Mouse (Mus musculus): Measurements from ENCODE around the gene Mmrn2. TPM values are rescaled to one million over a fixed set of nuclear protein-coding genes. Genes with fewer than 3 reads are reported as not detected.

The Mmrn2 gene
- polyA plus RNA-seq, 1 experiment from 2014 or later = 5.7 TPM

DNA sequence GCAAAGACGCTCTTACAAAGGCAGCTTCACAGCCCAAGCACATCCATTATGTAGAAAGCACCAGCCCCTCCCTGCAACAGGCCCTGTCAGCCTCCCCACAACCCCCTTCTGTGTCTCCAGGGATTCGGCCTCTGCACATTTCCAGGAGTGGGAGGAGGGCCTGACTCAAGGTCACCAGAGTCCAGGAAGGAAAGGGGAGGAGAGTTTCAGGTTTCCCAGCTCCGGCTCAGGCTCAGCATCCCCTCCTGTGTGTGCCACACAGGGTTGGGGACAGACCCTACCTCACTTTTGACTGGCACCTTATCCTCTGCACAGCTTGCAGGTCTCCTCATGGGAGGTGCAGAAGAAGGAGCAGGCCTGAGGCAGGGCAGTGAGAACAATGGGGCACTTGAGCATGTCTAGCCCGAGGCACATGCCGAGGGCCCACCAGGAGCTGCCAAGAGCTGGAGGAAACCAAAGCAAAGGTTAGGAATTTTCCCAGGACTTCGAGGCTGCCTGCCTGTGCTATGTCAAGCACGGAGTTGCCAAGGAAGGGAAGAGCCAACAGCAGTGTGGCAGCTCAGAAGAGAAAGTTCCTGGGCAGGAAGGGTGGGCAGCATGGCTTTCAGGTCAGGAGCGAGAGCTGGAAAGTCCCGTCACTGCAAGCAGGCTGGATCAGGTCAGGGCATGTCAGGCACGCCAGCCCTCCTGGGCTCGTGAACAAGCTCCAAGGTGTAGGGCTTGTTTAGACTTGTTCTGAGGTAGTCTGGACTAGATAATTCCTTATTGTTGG, 3.5 kb downstream of the Mmrn2 start:
- H3K27ac ChIP-seq = peak overlapping the region; percentile 79
- H3K4me1 ChIP-seq (replicated peaks) = peaks cover 26% of the 10 kb centered on the region
- no peaks in the 10 kb centered on the region for H3K27me3 ChIP-seq
- no peaks in the 10 kb centered on the region for H3K36me3 ChIP-seq
- H3K9ac ChIP-seq = no peak overlapping the region; the same call in 1 of the 2 replicates
- 32% methylated on average over 11 of the region's 11 CpGs for WGBS
- H3K4me3 ChIP-seq = no peak overlapping the region
- peak; percentile 58 for ATAC-seq (ENCODE audit: low FRiP score)
- H3K9me3 ChIP-seq = no peaks in the 10 kb centered on the region
- no peak overlapping the region for H3K4me2 ChIP-seq

DNA sequence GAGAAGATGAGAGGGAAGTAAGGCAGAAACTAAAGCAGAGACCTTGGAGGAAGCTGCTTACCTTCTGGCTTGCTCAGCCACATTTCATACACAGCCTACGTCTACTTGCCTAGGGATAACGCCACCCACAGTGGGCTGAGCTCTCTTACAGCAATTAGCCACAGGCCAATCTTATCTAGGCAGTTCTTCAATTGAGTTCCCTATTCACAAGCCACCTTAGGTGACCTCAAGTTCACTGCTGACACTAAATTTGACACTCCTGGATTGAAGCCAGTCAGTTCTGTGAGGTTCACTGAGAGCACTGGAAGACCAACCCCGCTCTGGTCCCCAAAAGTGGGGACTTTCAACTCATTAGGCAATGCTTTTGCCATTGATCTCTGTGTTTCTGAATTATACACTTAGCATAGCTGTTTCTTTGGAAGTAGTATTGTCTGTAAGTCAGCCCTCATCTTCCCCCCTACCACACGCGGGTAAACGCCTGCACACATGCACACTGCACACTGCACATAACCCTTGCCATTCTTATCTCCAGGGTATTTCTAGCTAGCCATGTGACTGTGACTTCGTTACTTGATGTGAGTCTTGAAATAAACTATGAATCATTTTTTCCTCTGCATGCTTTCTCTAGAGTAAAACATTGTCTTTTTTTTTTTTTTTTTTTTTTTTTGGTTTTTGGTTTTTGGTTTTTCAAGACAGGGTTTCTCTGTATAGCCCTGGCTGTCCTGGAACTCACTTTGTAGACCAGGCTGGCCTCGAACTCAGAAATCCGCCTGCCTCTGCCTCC, 7.8 kb downstream of the Mmrn2 start:
- no peaks in the 10 kb centered on the region for H3K9me3 ChIP-seq
- no peak overlapping the region for H3K27ac ChIP-seq
- ATAC-seq (ENCODE audit: low FRiP score) = no peak
- no peaks in the 10 kb centered on the region for H3K36me3 ChIP-seq
- no peak overlapping the region for H3K4me3 ChIP-seq
- no peak overlapping the region for H3K9ac ChIP-seq
- no peak overlapping the region for H3K4me2 ChIP-seq
- no peaks in the 10 kb centered on the region for H3K27me3 ChIP-seq
- peaks cover 11% of the 10 kb centered on the region for H3K4me1 ChIP-seq (replicated peaks)
- WGBS = 92% methylated on average over 9 of the region's 9 CpGs

DNA sequence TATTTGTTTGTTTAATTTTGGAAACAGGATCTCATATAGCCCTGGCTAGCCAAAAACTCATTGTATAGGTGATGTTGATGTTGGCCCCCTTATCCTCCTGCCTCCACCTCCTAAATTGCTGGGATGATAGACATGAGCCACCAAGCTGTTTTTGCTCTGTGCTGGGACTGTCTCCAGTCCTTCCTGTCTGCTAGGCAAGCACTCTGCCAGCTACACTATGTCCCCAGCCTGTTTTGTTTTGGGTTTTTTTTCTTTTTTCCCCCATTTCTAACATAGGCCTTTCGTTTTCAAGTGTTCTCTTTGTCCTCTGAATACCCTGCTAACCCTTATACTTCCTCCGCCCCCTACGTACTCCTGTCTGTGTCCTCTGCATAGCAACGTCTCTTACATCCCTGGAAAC, 18.0 kb downstream of the Mmrn2 start:
- Histone ChIP-seq H3K9me3 (peaks cover 5% of the 10 kb centered on the region; the same call in 1 of the 2 replicates), H3K9ac (no peak overlapping the region), H3K4me2 (no peak overlapping the region), H3K4me1 (replicated peaks) (no peaks in the 10 kb centered on the region), H3K36me3 (peaks cover under 1% of the 10 kb centered on the region; the same call in 1 of the 2 replicates), H3K27me3 (no peaks in the 10 kb centered on the region), H3K27ac (no peak overlapping the region), H3K4me3 (no peak overlapping the region)
- 61% methylated on average over 4 of the region's 4 CpGs for WGBS
- no peak for ATAC-seq (ENCODE audit: low FRiP score)

DNA sequence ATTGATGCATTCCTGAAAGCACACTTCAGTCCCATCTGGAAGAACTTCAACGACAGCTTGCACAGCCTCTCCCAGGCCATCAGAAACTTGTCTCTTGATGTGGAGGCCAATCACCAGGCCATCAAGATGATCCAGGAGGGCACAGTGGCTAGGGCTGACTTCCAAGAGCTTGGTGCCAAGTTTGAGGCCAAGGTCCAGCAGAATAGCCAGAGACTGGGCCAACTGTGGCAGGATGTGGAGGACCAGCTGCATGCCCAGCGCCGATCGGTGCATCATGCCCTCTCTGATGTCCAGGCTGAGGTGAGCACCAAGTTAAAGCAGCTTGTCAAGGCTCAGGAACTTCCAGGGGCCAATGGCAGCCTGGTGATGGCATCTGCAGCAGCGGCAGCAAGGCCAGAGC, 22.6 kb downstream of the Mmrn2 start:
- no peak overlapping the region for H3K9ac ChIP-seq
- 97% methylated on average over 5 of the region's 5 CpGs for WGBS
- no peak overlapping the region for H3K4me2 ChIP-seq
- peaks cover 33% of the 10 kb centered on the region for H3K36me3 ChIP-seq
- no peak for ATAC-seq (ENCODE audit: low FRiP score)
- H3K4me3 ChIP-seq = no peak overlapping the region
- H3K9me3 ChIP-seq = no peaks in the 10 kb centered on the region
- H3K4me1 ChIP-seq (replicated peaks) = no peaks in the 10 kb centered on the region
- H3K27ac ChIP-seq = no peak overlapping the region
- no peaks in the 10 kb centered on the region for H3K27me3 ChIP-seq

DNA sequence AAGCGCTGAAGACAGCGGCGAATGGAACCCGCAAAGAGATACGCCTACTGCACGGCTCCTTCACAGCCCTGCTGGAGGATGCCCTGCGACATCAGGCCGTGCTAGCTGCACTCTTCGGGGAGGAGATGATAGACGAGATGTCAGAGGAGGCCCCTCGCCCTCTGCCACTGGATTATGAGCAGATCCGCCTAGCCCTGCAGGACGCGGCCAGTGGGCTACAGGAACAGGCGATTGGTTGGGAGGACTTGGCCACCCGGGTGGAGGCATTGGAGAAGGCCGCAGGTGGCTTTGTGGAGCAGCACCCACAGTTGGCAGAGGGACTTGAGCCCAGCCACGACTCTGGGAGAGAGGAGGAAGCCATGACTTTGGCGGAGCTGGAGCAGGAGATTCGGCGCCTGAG, 23.6 kb downstream of the Mmrn2 start:
- 89% methylated on average over 21 of the region's 21 CpGs for WGBS
- no peak overlapping the region for H3K9ac ChIP-seq
- ATAC-seq (ENCODE audit: low FRiP score) = no peak
- no peaks in the 10 kb centered on the region for H3K4me1 ChIP-seq (replicated peaks)
- H3K36me3 ChIP-seq = peaks cover 38% of the 10 kb centered on the region
- no peak overlapping the region for H3K4me2 ChIP-seq
- no peaks in the 10 kb centered on the region for H3K9me3 ChIP-seq
- no peaks in the 10 kb centered on the region for H3K27me3 ChIP-seq
- no peak overlapping the region for H3K27ac ChIP-seq
- H3K4me3 ChIP-seq = no peak overlapping the region

DNA sequence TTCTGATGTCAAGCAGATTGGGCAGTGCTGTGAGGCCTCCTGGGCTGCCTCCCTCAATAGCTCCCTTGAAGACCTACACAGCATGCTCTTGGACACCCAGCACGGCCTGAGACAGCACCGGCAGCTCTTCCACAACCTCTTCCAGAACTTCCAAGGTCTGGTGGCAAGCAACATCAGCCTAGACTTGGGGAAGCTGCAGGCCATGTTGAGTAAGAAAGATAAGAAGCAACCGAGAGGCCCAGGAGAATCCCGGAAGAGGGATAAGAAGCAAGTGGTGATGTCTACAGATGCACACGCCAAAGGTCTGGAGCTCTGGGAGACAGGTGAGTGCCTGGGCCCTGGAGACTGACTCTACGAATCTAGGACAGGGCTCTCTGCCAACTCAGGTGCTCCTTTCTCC, 24.0 kb downstream of the Mmrn2 start:
- H3K27me3 ChIP-seq = no peaks in the 10 kb centered on the region
- ATAC-seq (ENCODE audit: low FRiP score) = no peak
- no peak overlapping the region for H3K27ac ChIP-seq
- no peaks in the 10 kb centered on the region for H3K4me1 ChIP-seq (replicated peaks)
- WGBS = 98% methylated on average over 6 of the region's 6 CpGs
- H3K36me3 ChIP-seq = peaks cover 42% of the 10 kb centered on the region
- no peak overlapping the region for H3K9ac ChIP-seq
- H3K4me2 ChIP-seq = no peak overlapping the region
- no peak overlapping the region for H3K4me3 ChIP-seq
- no peaks in the 10 kb centered on the region for H3K9me3 ChIP-seq

DNA sequence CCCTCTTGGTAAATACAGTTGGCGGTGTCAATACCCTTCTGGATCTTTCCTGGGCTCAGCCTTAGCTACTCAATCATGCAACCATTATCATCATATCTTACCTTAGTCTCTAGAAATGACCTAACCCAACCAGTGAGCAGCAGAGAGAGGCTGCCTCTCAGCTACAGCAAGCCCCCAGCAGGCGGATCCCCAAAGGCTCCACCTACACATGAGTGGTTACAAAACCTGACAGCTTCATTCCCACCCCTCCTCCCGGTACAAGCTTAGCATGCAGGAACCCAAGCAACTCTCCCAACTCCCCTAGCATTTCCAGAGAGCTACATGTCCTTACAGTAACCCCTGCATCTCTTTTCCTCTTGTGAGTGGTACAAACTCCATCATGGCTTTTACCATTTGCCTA, 24.8 kb downstream of the Mmrn2 start:
- peaks cover 48% of the 10 kb centered on the region for H3K36me3 ChIP-seq
- H3K27ac ChIP-seq = no peak overlapping the region
- H3K27me3 ChIP-seq = no peaks in the 10 kb centered on the region
- no peak for ATAC-seq (ENCODE audit: low FRiP score)
- no peak overlapping the region for H3K4me3 ChIP-seq
- H3K9me3 ChIP-seq = no peaks in the 10 kb centered on the region
- no peak overlapping the region for H3K9ac ChIP-seq
- no peak overlapping the region for H3K4me2 ChIP-seq
- no peaks in the 10 kb centered on the region for H3K4me1 ChIP-seq (replicated peaks)
- 91% methylated on average over 3 of the region's 3 CpGs for WGBS

DNA sequence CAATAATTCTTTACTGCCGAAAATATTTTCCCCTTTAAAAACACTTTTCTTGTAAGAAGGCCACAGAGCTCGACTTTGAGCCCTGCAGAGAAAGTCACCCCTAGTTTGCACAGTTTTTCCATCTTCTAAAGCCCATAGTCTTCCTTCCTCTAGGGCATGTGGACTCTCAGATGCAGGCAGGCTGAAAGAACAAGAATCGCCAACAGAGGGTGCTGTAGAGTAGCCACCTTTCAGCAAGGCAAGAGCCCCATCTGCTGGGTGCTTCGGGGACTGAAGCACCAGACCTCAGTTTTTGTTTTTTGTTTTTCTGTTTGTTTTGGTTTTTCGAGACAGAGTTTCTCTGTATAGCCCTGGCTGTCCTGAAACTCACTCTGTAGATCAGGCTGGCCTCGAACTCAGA, 25.9 kb downstream of the Mmrn2 start:
- WGBS = 49% methylated on average over 6 of the region's 6 CpGs
- H3K27ac ChIP-seq = no peak overlapping the region
- H3K9ac ChIP-seq = no peak overlapping the region
- no peaks in the 10 kb centered on the region for H3K27me3 ChIP-seq
- no peak for ATAC-seq (ENCODE audit: low FRiP score)
- H3K4me2 ChIP-seq = no peak overlapping the region
- no peaks in the 10 kb centered on the region for H3K9me3 ChIP-seq
- peaks cover 48% of the 10 kb centered on the region for H3K36me3 ChIP-seq
- no peaks in the 10 kb centered on the region for H3K4me1 ChIP-seq (replicated peaks)
- H3K4me3 ChIP-seq = no peak overlapping the region

DNA sequence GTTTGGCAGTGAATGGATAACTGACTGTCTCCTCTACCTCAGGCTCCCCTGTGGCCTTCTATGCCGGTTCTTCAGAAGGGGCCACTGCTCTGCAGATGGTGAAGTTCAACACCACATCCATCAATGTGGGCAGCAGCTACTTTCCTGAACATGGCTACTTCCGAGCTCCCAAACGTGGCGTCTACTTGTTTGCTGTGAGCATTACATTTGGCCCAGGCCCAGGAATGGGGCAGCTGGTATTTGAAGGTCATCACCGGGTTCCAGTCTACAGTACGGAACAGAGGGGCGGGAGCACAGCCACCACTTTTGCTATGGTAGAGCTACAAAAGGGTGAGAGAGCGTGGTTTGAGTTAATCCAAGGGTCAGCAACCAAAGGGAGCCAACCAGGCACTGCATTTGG, 27.6 kb downstream of the Mmrn2 start:
- Histone ChIP-seq H3K36me3 (peaks cover 60% of the 10 kb centered on the region), H3K9ac (no peak overlapping the region), H3K4me3 (no peak overlapping the region), H3K27ac (peak overlapping the region; percentile 23; the same call in 1 of the 2 replicates), H3K4me1 (replicated peaks) (no peaks in the 10 kb centered on the region), H3K27me3 (no peaks in the 10 kb centered on the region), H3K9me3 (no peaks in the 10 kb centered on the region), H3K4me2 (no peak overlapping the region)
- WGBS = 90% methylated on average over 8 of the region's 8 CpGs
- ATAC-seq (ENCODE audit: low FRiP score) = no peak

DNA sequence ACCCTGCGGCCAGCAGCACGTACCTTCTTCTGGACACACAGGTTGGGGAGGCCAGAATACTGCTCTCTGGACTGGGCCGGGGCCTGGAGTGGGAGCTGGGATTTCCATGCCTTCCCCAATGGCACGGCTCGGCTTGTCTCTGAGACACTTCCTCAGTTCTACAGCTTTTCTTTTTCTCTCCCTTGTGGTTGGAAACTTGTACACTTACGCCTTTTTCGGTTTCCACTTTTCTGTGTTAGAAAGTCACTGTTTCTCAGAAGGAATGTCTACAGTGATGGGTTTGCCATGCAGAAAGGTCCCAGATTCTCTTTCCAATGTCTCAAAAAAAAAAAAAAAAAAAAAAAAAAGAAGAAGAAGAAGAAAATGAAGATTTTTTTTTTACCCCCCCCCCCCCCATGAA, 28.2 kb downstream of the Mmrn2 start:
- no peak for ATAC-seq (ENCODE audit: low FRiP score)
- H3K27me3 ChIP-seq = no peaks in the 10 kb centered on the region
- H3K36me3 ChIP-seq = peaks cover 62% of the 10 kb centered on the region
- H3K9ac ChIP-seq = no peak overlapping the region
- no peak overlapping the region for H3K27ac ChIP-seq
- H3K4me1 ChIP-seq (replicated peaks) = no peaks in the 10 kb centered on the region
- H3K4me2 ChIP-seq = no peak overlapping the region
- no peak overlapping the region for H3K4me3 ChIP-seq
- WGBS = 95% methylated on average over 7 of the region's 7 CpGs
- H3K9me3 ChIP-seq = no peaks in the 10 kb centered on the region

DNA sequence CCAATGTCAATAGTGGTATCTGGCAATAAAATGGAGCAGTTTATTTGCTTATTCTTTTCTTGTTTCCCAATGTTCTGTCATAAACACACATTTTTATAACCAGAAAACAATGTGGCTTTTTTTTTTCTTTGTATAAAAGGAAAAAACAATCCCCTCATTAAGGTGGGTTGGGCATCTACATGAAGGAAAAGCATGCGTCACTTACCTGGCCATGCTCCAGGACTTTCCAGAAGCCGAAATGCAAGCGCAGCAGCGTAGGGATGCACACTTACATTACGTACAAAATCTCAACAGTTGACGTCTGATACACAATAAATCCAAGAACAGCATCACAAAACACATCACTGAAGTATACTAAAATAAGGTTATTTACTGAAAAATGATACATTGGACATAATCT, 35.5 kb downstream of the Mmrn2 start:
- Histone ChIP-seq H3K4me2 (no peak overlapping the region), H3K27me3 (no peaks in the 10 kb centered on the region), H3K4me1 (replicated peaks) (no peaks in the 10 kb centered on the region), H3K9ac (no peak overlapping the region), H3K9me3 (no peaks in the 10 kb centered on the region), H3K4me3 (no peak overlapping the region), H3K36me3 (peaks cover 56% of the 10 kb centered on the region), H3K27ac (no peak overlapping the region)
- no peak for ATAC-seq (ENCODE audit: low FRiP score)
- WGBS = 96% methylated on average over 6 of the region's 6 CpGs

DNA sequence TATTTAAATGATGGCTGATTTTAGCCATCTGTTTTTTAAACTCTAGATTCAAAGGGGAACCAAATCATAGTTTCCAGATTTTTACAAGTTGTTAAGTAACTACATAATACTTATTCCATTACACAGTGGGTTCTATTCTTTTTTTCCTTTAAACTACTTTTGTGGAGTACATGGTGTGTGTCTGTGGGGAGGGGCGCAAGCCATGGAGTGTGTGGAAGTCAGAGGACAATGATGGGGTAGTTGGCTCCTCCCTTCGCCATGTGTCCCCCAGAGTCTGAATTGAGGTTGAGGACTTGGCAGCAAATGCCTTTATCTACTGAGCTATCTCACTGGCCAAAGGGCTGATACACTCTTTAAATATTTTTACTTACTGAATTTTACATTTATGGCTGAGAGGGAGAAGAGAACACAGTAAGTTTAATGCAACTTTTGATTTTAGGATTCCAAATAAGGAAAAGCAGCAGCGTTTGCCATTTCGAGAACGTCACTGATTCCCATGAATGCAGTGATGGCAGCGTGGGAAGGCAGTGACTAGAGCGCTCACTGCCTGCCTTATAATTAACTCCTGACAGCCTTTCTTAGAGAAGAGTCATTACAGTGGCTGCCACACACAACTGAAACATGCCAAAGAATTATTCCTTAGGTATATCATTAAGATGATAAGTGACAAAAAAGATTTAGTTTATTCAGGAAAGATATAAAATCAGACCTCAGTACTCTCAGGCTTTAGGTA, 37.1 kb downstream of the Mmrn2 start:
- H3K36me3 ChIP-seq = peaks cover 53% of the 10 kb centered on the region
- H3K4me2 ChIP-seq = no peak overlapping the region
- H3K9me3 ChIP-seq = no peaks in the 10 kb centered on the region
- H3K4me3 ChIP-seq = no peak overlapping the region
- ATAC-seq (ENCODE audit: low FRiP score) = no peak
- H3K27ac ChIP-seq = no peak overlapping the region
- H3K27me3 ChIP-seq = no peaks in the 10 kb centered on the region
- WGBS = 94% methylated on average over 7 of the region's 7 CpGs
- H3K4me1 ChIP-seq (replicated peaks) = no peaks in the 10 kb centered on the region
- H3K9ac ChIP-seq = no peak overlapping the region

Measured in hindbrain, embryonic 13.5 days (tissue).